Mouse (Mus musculus) urinary bladder, postnatal 10 days (tissue): Measurements from ENCODE around the gene Fign.

Experiments
- DNase-seq: peaks from one replicate; pipeline ENCODE4 v3.0.0; 2022; ENCODE audit warnings: low spot score

Fign gene

DNA sequence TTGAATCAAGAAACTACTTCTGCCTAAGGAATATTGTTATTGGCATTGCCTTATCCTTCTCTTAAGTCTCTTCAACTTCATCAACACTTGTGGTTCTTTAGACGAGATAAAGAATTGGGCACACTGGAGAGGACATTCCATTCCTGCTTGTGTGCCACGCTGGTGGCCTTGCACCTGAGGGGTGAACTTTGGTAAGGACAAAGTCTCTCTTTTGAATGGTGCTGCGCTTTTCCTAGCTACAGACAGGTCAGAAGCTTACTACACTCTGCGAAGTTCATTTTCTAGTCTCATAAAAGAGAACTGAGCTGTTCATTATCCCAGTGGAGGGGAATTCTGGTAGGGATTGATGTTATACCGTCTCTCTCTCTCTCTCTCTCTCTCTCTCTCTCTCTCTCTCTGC is 38.4 kb downstream of the Fign start:
- DNase-seq: no peak

DNA sequence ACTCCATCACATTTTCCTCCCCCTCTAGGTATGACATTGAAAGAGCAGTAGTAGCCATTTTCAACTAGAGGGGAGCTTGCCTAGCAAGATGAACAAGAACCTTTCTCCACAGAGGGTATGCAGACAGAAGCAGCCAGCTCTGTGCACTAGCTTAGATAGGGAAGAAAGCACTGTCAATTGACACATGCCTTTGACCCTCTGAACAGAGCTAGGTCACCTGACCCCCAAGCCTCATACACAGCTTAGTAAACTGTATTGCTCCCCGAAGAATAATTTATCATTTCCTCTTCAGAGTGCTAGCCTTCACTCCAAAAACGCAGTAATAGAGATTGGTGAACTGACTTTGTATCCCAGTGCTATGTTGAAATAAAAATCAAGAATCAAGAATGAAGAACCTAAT is 49.7 kb downstream of the Fign start:
- no peak for DNase-seq

DNA sequence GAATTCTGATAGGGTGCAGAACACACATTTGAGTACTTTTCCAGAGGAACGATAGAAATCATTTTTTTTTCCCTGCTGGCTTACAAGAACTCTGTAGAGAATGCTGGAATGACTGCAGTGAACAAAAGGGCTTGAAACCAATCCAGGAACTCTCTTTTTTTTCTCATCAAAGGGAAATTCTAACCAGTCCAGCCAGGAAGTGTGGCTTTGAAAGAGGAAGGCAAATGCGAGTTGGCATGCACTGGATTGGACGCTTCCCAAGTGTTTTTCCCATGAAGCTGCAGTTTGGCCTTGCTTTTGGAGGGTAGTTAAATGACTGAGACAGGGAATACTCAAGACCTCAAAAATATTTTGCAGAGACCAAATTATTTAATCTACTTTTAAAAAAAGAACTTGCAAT is 54.7 kb downstream of the Fign start:
- DNase-seq: no peak

DNA sequence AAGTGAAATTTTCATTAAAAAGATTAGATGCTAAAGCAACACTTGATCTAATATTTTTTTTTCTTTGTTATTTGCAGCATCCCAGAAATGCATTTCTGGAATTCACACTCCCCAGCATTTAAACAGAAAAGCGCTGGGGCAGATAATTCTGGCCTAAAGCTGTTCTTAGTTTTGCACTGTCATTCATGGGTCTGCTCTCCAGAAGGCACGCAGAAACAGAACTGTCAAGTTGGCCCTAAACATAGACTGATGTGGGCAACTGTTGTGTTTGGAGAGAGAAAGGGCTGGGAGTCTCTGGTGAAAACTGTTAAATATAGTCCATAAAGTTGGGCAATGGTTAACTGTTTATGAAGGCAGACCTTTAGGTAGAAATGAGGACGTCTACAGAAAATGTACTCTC is 62.4 kb downstream of the Fign start:
- no peak for DNase-seq

DNA sequence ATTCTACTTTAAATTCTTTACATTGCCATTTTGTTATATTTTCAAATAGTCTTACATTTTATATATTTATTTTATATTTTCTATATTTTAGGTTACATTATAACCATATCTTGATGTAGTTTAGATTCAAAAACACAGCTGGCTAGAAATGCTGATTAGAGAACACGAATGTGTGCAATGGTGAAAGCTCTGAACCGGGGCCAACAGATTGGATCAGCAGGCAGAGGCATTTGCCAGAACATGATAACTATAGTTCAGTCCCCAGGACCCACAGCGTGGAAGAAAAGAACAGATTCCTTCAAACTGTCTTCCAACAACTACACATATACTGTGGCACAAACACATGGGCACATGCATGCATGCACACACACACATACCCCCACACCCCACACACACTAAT is 64.0 kb downstream of the Fign start:
- DNase-seq: no peak

DNA sequence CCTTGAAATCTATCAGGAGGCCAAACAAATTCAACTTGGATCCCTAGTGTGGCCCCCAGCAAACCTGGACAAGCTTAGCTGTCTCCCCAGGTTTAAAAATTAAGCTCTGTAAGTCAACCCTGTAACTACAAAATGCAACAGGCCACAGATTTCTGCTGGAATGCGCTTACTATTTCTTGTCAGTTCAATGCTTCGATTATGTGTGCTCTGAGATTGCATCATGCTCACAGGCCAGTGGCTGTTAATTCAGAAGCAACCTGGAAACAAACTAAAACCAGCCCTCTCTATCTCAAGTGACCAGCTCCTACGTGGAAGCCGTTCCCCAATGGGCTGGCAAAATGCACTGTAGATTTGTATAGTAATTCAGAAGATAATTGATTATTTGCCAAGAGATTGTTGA is 71.9 kb downstream of the Fign start:
- no peak for DNase-seq

DNA sequence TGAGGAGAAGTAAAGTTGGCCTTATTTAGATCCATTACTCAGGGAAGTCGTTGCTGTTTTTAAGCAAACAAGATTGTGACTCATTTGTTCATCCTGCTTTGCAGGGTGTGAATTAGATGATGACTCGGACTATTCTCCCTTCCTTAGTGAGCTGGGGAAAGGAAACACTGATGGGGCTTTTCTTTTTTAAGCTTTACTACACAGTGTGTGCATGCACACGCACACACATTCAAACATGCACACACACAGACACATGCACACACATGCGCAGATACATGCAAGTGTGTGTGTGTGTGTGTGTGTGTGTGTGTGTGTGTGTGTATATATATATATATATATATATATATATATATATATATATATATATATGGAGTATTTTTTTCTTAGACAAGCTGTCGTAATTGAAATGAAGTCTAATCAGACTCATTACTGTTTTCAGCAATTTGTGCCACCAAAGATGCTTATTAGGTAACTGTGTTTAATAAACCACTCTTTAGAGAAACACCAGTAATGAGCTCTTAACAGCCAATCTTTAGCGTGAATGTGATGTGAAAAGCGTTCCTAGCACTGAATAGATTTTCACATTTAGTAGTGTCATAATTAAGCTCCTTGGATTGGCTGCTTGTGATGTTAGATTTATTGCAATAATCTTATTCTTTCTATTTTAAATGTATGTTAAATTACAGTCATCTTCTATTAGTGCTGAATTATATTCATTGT is 103.4 kb downstream of the Fign start:
- no peak for DNase-seq

DNA sequence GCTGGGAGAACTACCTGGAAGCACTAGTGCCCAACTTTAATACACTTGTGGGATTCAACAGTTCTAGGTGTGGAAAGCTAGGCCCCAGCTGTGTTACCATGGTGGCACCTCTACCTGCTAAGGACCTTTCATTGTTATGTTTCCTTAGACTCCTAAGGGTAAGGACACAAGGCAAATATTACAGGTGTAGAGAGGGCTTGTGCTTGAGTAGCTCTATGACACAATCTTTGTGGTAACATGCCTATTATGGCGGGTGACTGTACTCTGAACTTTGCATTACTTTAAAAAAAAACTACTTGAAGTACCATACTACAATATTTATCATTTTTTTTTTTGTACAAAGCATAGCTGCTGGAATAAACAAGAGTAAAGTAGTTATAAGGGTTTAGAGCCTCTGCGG is 112.4 kb downstream of the Fign start:
- DNase-seq: no peak

DNA sequence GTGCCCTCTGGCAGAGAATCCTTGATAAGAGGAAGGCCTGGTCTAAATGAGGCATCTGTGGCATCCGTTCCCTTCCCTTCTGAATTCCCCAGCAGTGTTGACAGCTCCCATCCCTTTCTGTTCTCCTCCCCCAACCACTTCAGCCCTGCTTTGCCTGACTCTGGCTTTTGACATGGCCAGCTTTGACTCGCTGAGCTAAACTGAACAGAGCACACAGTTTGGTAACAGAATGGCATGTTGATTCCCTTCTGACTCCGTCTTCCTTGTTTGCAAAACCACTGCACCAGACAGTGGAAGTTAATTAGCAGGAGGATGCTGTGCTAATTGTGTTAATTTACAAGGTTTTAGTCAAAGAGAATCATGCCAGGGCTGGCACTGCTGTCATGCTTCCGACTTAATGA is 115.5 kb downstream of the Fign start:
- DNase-seq: no peak

DNA sequence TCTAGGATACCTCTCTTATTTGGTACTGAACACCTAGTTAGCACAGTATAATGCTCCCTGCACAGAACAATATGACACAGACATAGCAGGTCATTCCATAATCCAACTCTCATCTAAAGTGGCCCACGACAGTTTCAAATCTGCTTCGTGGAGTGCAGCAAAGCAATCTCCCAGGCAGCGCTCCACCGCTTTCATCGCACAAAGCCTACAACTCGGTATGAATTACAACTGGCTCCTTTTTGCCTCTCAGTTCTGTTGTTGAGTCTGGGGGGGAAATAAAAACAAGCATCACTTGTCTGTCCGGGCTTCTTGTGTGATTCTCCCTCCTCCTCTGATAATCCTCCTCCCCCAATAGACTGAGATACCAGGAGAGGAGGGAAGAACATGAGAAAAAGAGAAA is 116.4 kb downstream of the Fign start:
- DNase-seq: no peak

DNA sequence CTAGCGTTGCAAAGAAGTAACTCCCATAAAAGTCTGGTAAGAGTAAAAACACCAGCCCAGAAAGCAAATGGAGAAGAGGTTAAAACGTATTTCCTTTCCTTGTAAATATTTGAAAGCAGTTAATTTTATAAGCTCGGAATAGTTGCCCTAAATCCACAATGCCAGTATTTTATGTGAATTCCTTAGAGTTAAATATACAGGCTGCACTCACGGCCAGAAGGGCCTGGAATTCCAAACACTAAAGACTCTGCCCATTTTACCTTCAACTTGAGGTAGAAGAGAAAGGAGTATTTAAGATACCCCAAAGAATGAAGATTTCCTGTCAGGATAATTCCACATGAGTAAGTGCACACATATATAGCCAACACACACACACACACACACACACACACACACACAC is 128.2 kb downstream of the Fign start:
- no peak for DNase-seq

DNA sequence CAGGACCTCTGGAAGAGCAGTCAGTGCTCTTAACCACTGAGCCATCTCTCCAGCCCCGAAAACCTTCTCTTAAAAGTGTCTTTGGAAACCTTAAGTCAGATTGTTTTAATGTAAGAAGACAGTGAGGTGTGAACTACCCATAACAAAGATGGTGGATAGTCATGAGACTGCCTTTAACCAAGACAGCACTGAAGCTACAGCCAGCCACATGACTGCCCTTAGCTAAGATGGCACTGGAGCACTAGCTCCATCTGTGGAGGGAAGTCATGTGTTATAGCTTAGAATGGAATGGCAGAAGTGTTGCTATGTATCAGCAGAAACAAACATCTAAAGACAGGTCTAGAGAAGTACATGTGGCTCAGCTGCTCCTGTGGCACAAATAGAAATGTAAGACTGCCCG is 166.8 kb downstream of the Fign start:
- DNase-seq: no peak

DNA sequence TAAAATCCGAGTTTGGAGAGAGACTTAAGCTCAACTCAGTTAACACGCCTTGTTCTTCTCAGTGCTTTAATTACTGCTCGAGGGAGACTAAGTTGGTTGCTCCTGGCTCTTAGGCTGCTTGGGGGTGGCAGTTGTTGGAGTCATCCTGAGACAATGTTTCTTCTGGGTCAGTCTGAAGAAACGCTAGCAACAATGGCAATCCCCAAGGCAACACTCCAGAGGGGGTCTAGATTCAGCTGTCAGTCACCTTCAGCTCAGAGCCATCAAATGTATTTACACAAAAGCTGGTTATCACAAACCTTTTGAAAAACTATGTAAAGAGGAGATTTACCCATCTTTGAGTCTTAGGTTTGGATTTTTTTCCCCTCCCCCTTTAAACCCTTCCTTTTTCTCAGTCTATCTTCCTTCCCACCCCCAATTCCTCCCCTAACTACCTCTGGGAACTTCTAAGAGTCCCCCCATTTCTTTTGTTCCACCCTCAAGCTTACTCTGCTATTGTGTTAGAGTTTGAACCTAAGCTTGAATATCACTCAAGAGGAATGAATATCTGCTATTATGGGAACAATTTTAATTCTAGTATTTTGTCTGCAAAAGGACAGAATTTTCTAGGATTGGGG is 171.2 kb downstream of the Fign start:
- DNase-seq: no peak

DNA sequence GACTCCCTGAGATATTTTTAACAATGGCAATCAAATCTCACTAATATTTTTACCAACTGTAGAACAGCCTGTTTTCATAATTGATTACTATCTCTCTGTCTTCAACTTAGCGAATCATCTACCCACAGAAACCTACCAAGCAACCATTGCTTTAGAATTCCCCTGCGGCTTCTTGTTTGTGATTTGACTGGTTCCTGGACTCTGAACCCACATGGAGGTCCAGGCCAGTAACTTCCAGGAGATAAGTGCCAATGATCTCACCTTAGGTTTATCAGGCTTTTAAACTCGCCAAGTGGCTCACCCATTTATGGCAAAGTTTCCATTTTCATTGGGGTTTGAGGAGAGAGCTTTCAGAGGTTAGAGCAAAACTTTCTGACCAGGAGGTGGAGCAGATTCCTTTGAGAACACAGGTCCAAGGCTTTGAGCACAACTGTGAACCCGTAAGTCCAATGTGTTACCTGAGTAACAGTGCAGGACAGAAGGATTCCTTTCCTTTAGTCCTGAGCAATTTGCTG is 172.1 kb downstream of the Fign start:
- DNase-seq: no peak
